Mouse (Mus musculus): ENCODE measurements at regions not wholly inside any gene's neighbourhood (a gene's known extent, or its start where the extent isn't known, plus 50 kb on each side); places are given as distances from the start of the nearest gene placed in this dataset.

DNA sequence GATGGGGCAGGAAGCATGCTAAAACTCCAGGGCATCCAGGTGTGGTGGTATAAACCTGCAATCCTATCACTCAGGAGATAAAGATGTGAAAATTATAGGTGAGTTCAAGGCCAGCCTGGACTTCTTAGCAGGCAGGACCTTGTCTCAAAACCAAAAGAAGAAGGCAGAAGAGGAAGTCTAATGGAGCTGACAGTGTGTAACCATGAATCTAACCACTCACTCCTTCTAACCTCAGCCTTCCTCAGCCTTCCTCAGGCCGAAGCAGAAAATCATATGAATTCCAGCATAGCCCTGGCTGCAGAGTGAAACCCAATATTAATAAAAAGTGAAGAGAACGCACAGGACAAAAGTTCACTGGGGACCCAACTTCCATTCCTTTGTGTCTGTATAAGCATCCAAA lies 128.2 kb upstream of the Jarid2 start:
- TF ChIP-seq MYOD1 (IDR thresholded peaks at IDR 0.05; ENCODE audit: control insufficient read depth, insufficient read length, low read depth) (no peak), FOSL1 (IDR thresholded peaks at IDR 0.05; ENCODE audit: insufficient read depth, low read length, poor library complexity, severe bottlenecking) (no peak), CTCF (IDR thresholded peaks at IDR 0.05; ENCODE audit: control insufficient read depth, insufficient read depth, insufficient read length) (no peak), MAX (IDR thresholded peaks at IDR 0.05) (no peak), MYOG (IDR thresholded peaks at IDR 0.05; ENCODE audit: control insufficient read depth, extremely low read depth, insufficient read length) (no peak), USF1 (IDR thresholded peaks at IDR 0.05; ENCODE audit: low read depth) (no peak)
- no peak overlapping the region for H3ac ChIP-seq (ENCODE audit: control insufficient read depth, insufficient read length, low read depth)
- no peaks in the 10 kb centered on the region for H3K36me3 ChIP-seq (ENCODE audit: control insufficient read depth, insufficient read depth)
- no peak overlapping the region for H3K4me3 ChIP-seq (ENCODE audit: insufficient read depth, poor library complexity, severe bottlenecking)
- H3K27me3 ChIP-seq (ENCODE audit: control insufficient read depth, insufficient read depth, insufficient read length), result no peaks in the 10 kb centered on the region
- no peaks in the 10 kb centered on the region for H3K79me3 ChIP-seq (ENCODE audit: low read depth)
- no peaks in the 10 kb centered on the region for H3K79me2 ChIP-seq (ENCODE audit: control insufficient read depth, insufficient read depth)

- TF ChIP-seq MYOD1 (IDR thresholded peaks at IDR 0.05; ENCODE audit: control insufficient read depth, insufficient read length, low read depth), result no peak
- TF ChIP-seq CTCF (IDR thresholded peaks at IDR 0.05; ENCODE audit: control insufficient read depth, insufficient read depth, insufficient read length), result no peak
- TF ChIP-seq MAX (IDR thresholded peaks at IDR 0.05), result no peak
- Histone ChIP-seq H3K79me2 (ENCODE audit: control insufficient read depth, insufficient read depth) (no peaks in the 10 kb centered on the region), H3K4me3 (ENCODE audit: insufficient read depth, poor library complexity, severe bottlenecking) (no peak overlapping the region), H3K27me3 (ENCODE audit: control insufficient read depth, insufficient read depth, insufficient read length) (no peaks in the 10 kb centered on the region), H3K79me3 (ENCODE audit: low read depth) (no peaks in the 10 kb centered on the region), H3K36me3 (ENCODE audit: control insufficient read depth, insufficient read depth) (no peaks in the 10 kb centered on the region), H3ac (ENCODE audit: control insufficient read depth, insufficient read length, low read depth) (no peak overlapping the region)
Observed at GRCm38 (mm10) chr13:44602658-44603057, 126.6 kb upstream of the Jarid2 start.

- no peaks in the 10 kb centered on the region for H3K79me3 ChIP-seq (ENCODE audit: low read depth)
- TF ChIP-seq MAX (IDR thresholded peaks at IDR 0.05) (no peak), CTCF (IDR thresholded peaks at IDR 0.05; ENCODE audit: control insufficient read depth, insufficient read depth, insufficient read length) (no peak), MYOD1 (IDR thresholded peaks at IDR 0.05; ENCODE audit: control insufficient read depth, insufficient read length, low read depth) (no peak), CEBPB (IDR thresholded peaks at IDR 0.05; ENCODE audit: low read depth) (no peak), FOSL1 (IDR thresholded peaks at IDR 0.05; ENCODE audit: insufficient read depth, low read length, poor library complexity, severe bottlenecking) (no peak), USF1 (IDR thresholded peaks at IDR 0.05; ENCODE audit: low read depth) (no peak), MYOG (IDR thresholded peaks at IDR 0.05; ENCODE audit: control insufficient read depth, extremely low read depth, insufficient read length) (no peak)
- H3K36me3 ChIP-seq (ENCODE audit: control insufficient read depth, insufficient read depth), result no peaks in the 10 kb centered on the region
- no peak overlapping the region for H3K4me3 ChIP-seq (ENCODE audit: insufficient read depth, poor library complexity, severe bottlenecking)
- no peaks in the 10 kb centered on the region for H3K27me3 ChIP-seq (ENCODE audit: control insufficient read depth, insufficient read depth, insufficient read length)
- H3ac ChIP-seq (ENCODE audit: control insufficient read depth, insufficient read length, low read depth), result no peak overlapping the region
- no peaks in the 10 kb centered on the region for H3K79me2 ChIP-seq (ENCODE audit: control insufficient read depth, insufficient read depth)
Observed at GRCm38 (mm10) chr13:44607316-44608285, 121.7 kb upstream of the Jarid2 start.

- H3K36me3 ChIP-seq (ENCODE audit: control insufficient read depth, insufficient read depth), result no peaks in the 10 kb centered on the region
- TF ChIP-seq MYOG (IDR thresholded peaks at IDR 0.05; ENCODE audit: control insufficient read depth, extremely low read depth, insufficient read length) (no peak), CTCF (IDR thresholded peaks at IDR 0.05; ENCODE audit: control insufficient read depth, insufficient read depth, insufficient read length) (no peak), CEBPB (IDR thresholded peaks at IDR 0.05; ENCODE audit: low read depth) (no peak), FOSL1 (IDR thresholded peaks at IDR 0.05; ENCODE audit: insufficient read depth, low read length, poor library complexity, severe bottlenecking) (no peak)
- no peaks in the 10 kb centered on the region for H3K79me3 ChIP-seq (ENCODE audit: low read depth)
- no peaks in the 10 kb centered on the region for H3K27me3 ChIP-seq (ENCODE audit: control insufficient read depth, insufficient read depth, insufficient read length)
- H3K4me3 ChIP-seq (ENCODE audit: insufficient read depth, poor library complexity, severe bottlenecking), result no peak overlapping the region
- H3K79me2 ChIP-seq (ENCODE audit: control insufficient read depth, insufficient read depth), result no peaks in the 10 kb centered on the region
- H3ac ChIP-seq (ENCODE audit: control insufficient read depth, insufficient read length, low read depth), result no peak overlapping the region
Observed at GRCm38 (mm10) chr13:44608286-44608675, 121.0 kb upstream of the Jarid2 start.

GRCm38 (mm10) chr13:44608681-44609335 lies 120.5 kb upstream of the Jarid2 start:
- no peak for TF ChIP-seq CEBPB (IDR thresholded peaks at IDR 0.05; ENCODE audit: low read depth)
- no peak for TF ChIP-seq MYOG (IDR thresholded peaks at IDR 0.05; ENCODE audit: control insufficient read depth, extremely low read depth, insufficient read length)
- no peak for TF ChIP-seq MAX (IDR thresholded peaks at IDR 0.05)
- TF ChIP-seq MYOD1 (IDR thresholded peaks at IDR 0.05; ENCODE audit: control insufficient read depth, insufficient read length, low read depth), result no peak
- TF ChIP-seq FOSL1 (IDR thresholded peaks at IDR 0.05; ENCODE audit: insufficient read depth, low read length, poor library complexity, severe bottlenecking), result no peak
- no peak for TF ChIP-seq USF1 (IDR thresholded peaks at IDR 0.05; ENCODE audit: low read depth)
- no peak for TF ChIP-seq CTCF (IDR thresholded peaks at IDR 0.05; ENCODE audit: control insufficient read depth, insufficient read depth, insufficient read length)
- Histone ChIP-seq H3K36me3 (ENCODE audit: control insufficient read depth, insufficient read depth) (no peaks in the 10 kb centered on the region), H3K79me2 (ENCODE audit: control insufficient read depth, insufficient read depth) (no peaks in the 10 kb centered on the region), H3ac (ENCODE audit: control insufficient read depth, insufficient read length, low read depth) (no peak overlapping the region), H3K27me3 (ENCODE audit: control insufficient read depth, insufficient read depth, insufficient read length) (no peaks in the 10 kb centered on the region), H3K4me3 (ENCODE audit: insufficient read depth, poor library complexity, severe bottlenecking) (no peak overlapping the region), H3K79me3 (ENCODE audit: low read depth) (no peaks in the 10 kb centered on the region)

Measured in C2C12 (cell line).